Mouse (Mus musculus) heart, embryonic 13.5 days (tissue): ENCODE results near the gene H2al1b. TPM values are rescaled to one million over a fixed set of nuclear protein-coding genes. Genes with fewer than 3 reads are reported as not detected.
"Not testable (repeated sequence)": the region's sequence is repeated elsewhere in the genome, so short reads cannot be mapped to it uniquely, and the experiment has no call there.

Experiments
- ATAC-seq: fragments of 200-750 bp; cut with Nextera tagmentation; 2 replicates; pipeline ENCODE4 v1.8.0; 2017; ENCODE audit warnings: moderate TSS enrichment; ENCODE audit not compliant: insufficient number of reproducible peaks, low FRiP score, low TSS enrichment; ENCODE audit errors: extremely low read depth
- H3K27ac ChIP-seq: fragments of 300-500 bp; sonication (generic); replicated peaks from 2 replicates; pipeline ENCODE4 v1.5.1; 2015; ENCODE audit warnings: moderate library complexity, mild to moderate bottlenecking, inconsistent platforms
- H3K27me3 ChIP-seq: fragments of 300-500 bp; sonication (generic); replicated peaks from 2 replicates; pipeline ENCODE4 v1.6.1; 2015; ENCODE audit warnings: mild to moderate bottlenecking, inconsistent platforms
- H3K36me3 ChIP-seq: fragments of 300-500 bp; sonication (generic); 2 replicates; pipeline ENCODE4 v1.6.1; 2015; ENCODE audit warnings: mild to moderate bottlenecking, inconsistent platforms
- H3K4me1 ChIP-seq: fragments of 300-500 bp; sonication (generic); 2 replicates; pipeline ENCODE4 v1.6.1; 2015; ENCODE audit warnings: inconsistent platforms
- H3K4me2 ChIP-seq: fragments of 300-500 bp; sonication (generic); 2 replicates; pipeline ENCODE4 v1.6.1; 2015; ENCODE audit warnings: inconsistent platforms, mild to moderate bottlenecking, moderate library complexity
- H3K4me3 ChIP-seq: fragments of 300-500 bp; sonication (generic); 2 replicates; pipeline ENCODE4 v1.5.1; 2015; ENCODE audit warnings: moderate library complexity, mild to moderate bottlenecking, inconsistent platforms
- H3K9ac ChIP-seq: fragments of 300-500 bp; sonication (generic); 2 replicates; pipeline ENCODE4 v1.6.1; 2015; ENCODE audit warnings: inconsistent platforms, mild to moderate bottlenecking, moderate library complexity
- H3K9me3 ChIP-seq: fragments of 300-500 bp; sonication (generic); 2 replicates; pipeline ENCODE4 v1.6.1; 2016; ENCODE audit warnings: inconsistent platforms
- WGBS: fragments of 180-500 bp; shearing (Covaris S2); methylation state at CpG from one replicate; pipeline ENCODE4 v1.1.7; 2015; ENCODE audit warnings: mixed read lengths; 5-methylcytosine and 5-hydroxymethylcytosine counted together
- polyA plus RNA-seq: library from polyadenylated mRNA; unstranded; fragments of >200 nt; fragmentation: Nextera tagmentation; extraction: Ambion mirVana; gene quantifications from 2 replicates; pipeline ENCODE4 v1.2.1, GENCODE M21; 2015

The H2al1b gene
- not detected in 2 replicates for polyA plus RNA-seq

GRCm38 (mm10) chrX:11302132-11302531, at the start of gene H2al1b:
Gene H2al1b, plus strand, starts transcription at chrX:11302432.
- not testable (repeated sequence) for H3K9me3 ChIP-seq, H3K9ac ChIP-seq, H3K27ac ChIP-seq, H3K4me1 ChIP-seq, H3K4me2 ChIP-seq, H3K27me3 ChIP-seq, H3K36me3 ChIP-seq, H3K4me3 ChIP-seq, ATAC-seq
- 77% methylated on average over 1 of the region's 3 CpGs for WGBS

GRCm38 (mm10) chrX:11254062-11254461, 48.2 kb upstream of the H2al1b start:
- 45% methylated on average over 5 of the region's 5 CpGs for WGBS
- Histone ChIP-seq H3K27me3 (peaks cover 41% of the 10 kb centered on the region), H3K9ac (no peak overlapping the region), H3K27ac (peak overlapping the region; percentile 67), H3K4me2 (no peak overlapping the region), H3K4me3 (no peak overlapping the region), H3K36me3 (no peaks in the 10 kb centered on the region), H3K4me1 (peaks cover 3% of the 10 kb centered on the region; the same call in 1 of the 2 replicates), H3K9me3 (no peaks in the 10 kb centered on the region)
- no peak for ATAC-seq

GRCm38 (mm10) chrX:11254521-11255207, 47.6 kb upstream of the H2al1b start:
- H3K4me2 ChIP-seq: no peak overlapping the region
- no peak overlapping the region for H3K4me3 ChIP-seq
- no peaks in the 10 kb centered on the region for H3K9me3 ChIP-seq
- no peak overlapping the region for H3K9ac ChIP-seq
- no peaks in the 10 kb centered on the region for H3K36me3 ChIP-seq
- H3K27me3 ChIP-seq: peaks cover 44% of the 10 kb centered on the region
- peaks cover 3% of the 10 kb centered on the region; the same call in 1 of the 2 replicates for H3K4me1 ChIP-seq
- H3K27ac ChIP-seq: peak overlapping the region; percentile 67
- WGBS: 35% methylated on average over 11 of the region's 11 CpGs
- no peak for ATAC-seq

GRCm38 (mm10) chrX:11255564-11256360, 46.5 kb upstream of the H2al1b start:
- Histone ChIP-seq H3K36me3 (no peaks in the 10 kb centered on the region), H3K27ac (peak overlapping the region; percentile 48; the same call in 1 of the 2 replicates), H3K9me3 (no peaks in the 10 kb centered on the region), H3K4me3 (no peak overlapping the region), H3K9ac (no peak overlapping the region), H3K4me1 (peaks cover 3% of the 10 kb centered on the region; the same call in 1 of the 2 replicates), H3K4me2 (no peak overlapping the region), H3K27me3 (peaks cover 37% of the 10 kb centered on the region)
- 52% methylated on average over 8 of the region's 8 CpGs for WGBS
- no peak for ATAC-seq

GRCm38 (mm10) chrX:11264918-11265317, 37.3 kb upstream of the H2al1b start:
- H3K4me3 ChIP-seq: no peak overlapping the region
- WGBS: 63% methylated on average over 7 of the region's 8 CpGs
- no peak for ATAC-seq

GRCm38 (mm10) chrX:11267791-11268190, 34.4 kb upstream of the H2al1b start:
- H3K27me3 ChIP-seq: peaks cover 31% of the 10 kb centered on the region
- no peak overlapping the region for H3K4me2 ChIP-seq
- H3K36me3 ChIP-seq: no peaks in the 10 kb centered on the region
- no peak for ATAC-seq
- no peak overlapping the region for H3K4me3 ChIP-seq
- H3K27ac ChIP-seq: no peak overlapping the region
- 0 out of 2 replicates have a peak, but pooled peaks cover 2% of the 10 kb centered on the region for H3K4me1 ChIP-seq
- H3K9ac ChIP-seq: no peak overlapping the region
- no peaks in the 10 kb centered on the region for H3K9me3 ChIP-seq
- WGBS: 41% methylated on average over 7 of the region's 7 CpGs

More at GRCm38 (mm10) chrX:11264918-11265317, 37.3 kb upstream of the H2al1b start:
- no peaks in the 10 kb centered on the region for H3K9me3 ChIP-seq
- no peak overlapping the region for H3K9ac ChIP-seq
- peaks cover 34% of the 10 kb centered on the region for H3K27me3 ChIP-seq
- 0 out of 2 replicates have a peak, but pooled peaks cover 2% of the 10 kb centered on the region for H3K4me1 ChIP-seq
- no peak overlapping the region for H3K4me2 ChIP-seq
- H3K36me3 ChIP-seq: no peaks in the 10 kb centered on the region
- H3K27ac ChIP-seq: no peak overlapping the region

- 0 out of 2 replicates have a peak, but pooled peaks cover 2% of the 10 kb centered on the region for H3K4me1 ChIP-seq
- no peak overlapping the region for H3K4me3 ChIP-seq
- no peak overlapping the region for H3K4me2 ChIP-seq
- H3K9me3 ChIP-seq: no peaks in the 10 kb centered on the region
- H3K27me3 ChIP-seq: peaks cover 37% of the 10 kb centered on the region
- H3K9ac ChIP-seq: no peak overlapping the region
- WGBS: 72% methylated on average over 3 of the region's 3 CpGs
- ATAC-seq: no peak
- H3K27ac ChIP-seq: no peak overlapping the region
- H3K36me3 ChIP-seq: no peaks in the 10 kb centered on the region
Measured at GRCm38 (mm10) chrX:11269074-11269473, 33.2 kb upstream of the H2al1b start.

- H3K4me3 ChIP-seq: no peak overlapping the region
- WGBS: 65% methylated on average over 3 of the region's 3 CpGs
Measured at GRCm38 (mm10) chrX:11273190-11273589, 29.0 kb upstream of the H2al1b start.

GRCm38 (mm10) chrX:11277083-11277482, 25.1 kb upstream of the H2al1b start:
- 66% methylated on average over 6 of the region's 6 CpGs for WGBS
- no peak overlapping the region for H3K9ac ChIP-seq
- no peak for ATAC-seq

More at GRCm38 (mm10) chrX:11273190-11273589, 29.0 kb upstream of the H2al1b start:
- Histone ChIP-seq H3K27me3 (peaks cover 16% of the 10 kb centered on the region), H3K9ac (no peak overlapping the region), H3K36me3 (no peaks in the 10 kb centered on the region), H3K4me2 (no peak overlapping the region), H3K27ac (no peak overlapping the region), H3K4me1 (no peaks in the 10 kb centered on the region), H3K9me3 (no peaks in the 10 kb centered on the region)
- ATAC-seq: no peak

GRCm38 (mm10) chrX:11280741-11281140, 21.5 kb upstream of the H2al1b start:
- no peak for ATAC-seq
- Histone ChIP-seq H3K27me3 (peaks cover 4% of the 10 kb centered on the region; the same call in 1 of the 2 replicates), H3K4me3 (no peak overlapping the region), H3K9ac (no peak overlapping the region), H3K4me1 (no peaks in the 10 kb centered on the region), H3K9me3 (no peaks in the 10 kb centered on the region), H3K36me3 (no peaks in the 10 kb centered on the region), H3K4me2 (no peak overlapping the region), H3K27ac (no peak overlapping the region)
- 57% methylated on average over 2 of the region's 2 CpGs for WGBS

More at GRCm38 (mm10) chrX:11277083-11277482, 25.1 kb upstream of the H2al1b start:
- H3K27me3 ChIP-seq: peaks cover 11% of the 10 kb centered on the region; the same call in 1 of the 2 replicates
- no peaks in the 10 kb centered on the region for H3K36me3 ChIP-seq
- no peak overlapping the region for H3K4me3 ChIP-seq
- no peak overlapping the region for H3K4me2 ChIP-seq
- H3K4me1 ChIP-seq: no peaks in the 10 kb centered on the region
- H3K9me3 ChIP-seq: no peaks in the 10 kb centered on the region
- H3K27ac ChIP-seq: no peak overlapping the region

- H3K4me2 ChIP-seq: no peak overlapping the region
- ATAC-seq: no peak
- H3K4me1 ChIP-seq: peaks cover 7% of the 10 kb centered on the region; the same call in 1 of the 2 replicates
- H3K9ac ChIP-seq: no peak overlapping the region
- 38% methylated on average over 14 of the region's 14 CpGs for WGBS
- H3K27ac ChIP-seq: no peak overlapping the region
- H3K4me3 ChIP-seq: no peak overlapping the region
- no peaks in the 10 kb centered on the region for H3K36me3 ChIP-seq
- no peaks in the 10 kb centered on the region for H3K9me3 ChIP-seq
- H3K27me3 ChIP-seq: peaks cover 17% of the 10 kb centered on the region; the same call in 1 of the 2 replicates
Measured at GRCm38 (mm10) chrX:11288306-11288882, 13.8 kb upstream of the H2al1b start.
